Mouse (Mus musculus): ENCODE measurements around the gene Gramd2. TPM values are rescaled to one million over a fixed set of nuclear protein-coding genes. Genes with fewer than 3 reads are reported as not detected.

Gramd2 gene
- polyA plus RNA-seq, 1 experiment from 2014 or later: 1.0 TPM

- Histone ChIP-seq H3K27ac (replicated peaks; ENCODE audit: low read depth, low read length) (no peak overlapping the region), H3K4me1 (ENCODE audit: control insufficient read depth, insufficient read depth, low read length) (no peaks in the 10 kb centered on the region), H3K9me3 (replicated peaks; ENCODE audit: control insufficient read depth, low read length) (no peaks in the 10 kb centered on the region), H3K9ac (replicated peaks; ENCODE audit: low read length) (no peak overlapping the region), H3K27me3 (ENCODE audit: control insufficient read depth, insufficient read depth, low read length) (no peaks in the 10 kb centered on the region), H3K36me3 (replicated peaks; ENCODE audit: control insufficient read depth, insufficient read depth, low read depth, low read length) (no peaks in the 10 kb centered on the region), H3K4me2 (ENCODE audit: low read depth, low read length) (no peak overlapping the region), H3K4me3 (ENCODE audit: low read depth, low read length) (no peak overlapping the region)
- no peak for DNase-seq (ENCODE audit: low spot score)
- ATAC-seq (replicated peaks; ENCODE audit: insufficient number of reproducible peaks, low FRiP score, low TSS enrichment, low read depth): no peak
- 84% methylated on average over 3 of the region's 3 CpGs for WGBS
Observed at GRCm38 (mm10) chr9:59709225-59709624, 29.3 kb downstream of the Gramd2 start.

GRCm38 (mm10) chr9:59716275-59716898 is 36.4 kb downstream of the Gramd2 start:
- Histone ChIP-seq H3K27me3 (ENCODE audit: control insufficient read depth, insufficient read depth, low read length) (no peaks in the 10 kb centered on the region), H3K9ac (replicated peaks; ENCODE audit: low read length) (no peak overlapping the region), H3K9me3 (replicated peaks; ENCODE audit: control insufficient read depth, low read length) (no peaks in the 10 kb centered on the region), H3K36me3 (replicated peaks; ENCODE audit: control insufficient read depth, insufficient read depth, low read depth, low read length) (no peaks in the 10 kb centered on the region), H3K27ac (replicated peaks; ENCODE audit: low read depth, low read length) (no peak overlapping the region), H3K4me2 (ENCODE audit: low read depth, low read length) (no peak overlapping the region), H3K4me1 (ENCODE audit: control insufficient read depth, insufficient read depth, low read length) (no peaks in the 10 kb centered on the region), H3K4me3 (ENCODE audit: low read depth, low read length) (no peak overlapping the region)
- ATAC-seq (replicated peaks; ENCODE audit: insufficient number of reproducible peaks, low FRiP score, low TSS enrichment, low read depth) (no peak), DNase-seq (ENCODE audit: low spot score) (no peak)
- WGBS: 77% methylated on average over 7 of the region's 7 CpGs

GRCm38 (mm10) chr9:59718237-59718636 is 38.3 kb downstream of the Gramd2 start:
- Histone ChIP-seq H3K4me1 (ENCODE audit: control insufficient read depth, insufficient read depth, low read length) (no peaks in the 10 kb centered on the region), H3K27me3 (ENCODE audit: control insufficient read depth, insufficient read depth, low read length) (no peaks in the 10 kb centered on the region), H3K9me3 (replicated peaks; ENCODE audit: control insufficient read depth, low read length) (no peaks in the 10 kb centered on the region), H3K4me3 (ENCODE audit: low read depth, low read length) (no peak overlapping the region), H3K27ac (replicated peaks; ENCODE audit: low read depth, low read length) (no peak overlapping the region), H3K36me3 (replicated peaks; ENCODE audit: control insufficient read depth, insufficient read depth, low read depth, low read length) (no peaks in the 10 kb centered on the region), H3K4me2 (ENCODE audit: low read depth, low read length) (no peak overlapping the region), H3K9ac (replicated peaks; ENCODE audit: low read length) (no peak overlapping the region)
- ATAC-seq (replicated peaks; ENCODE audit: insufficient number of reproducible peaks, low FRiP score, low TSS enrichment, low read depth): no peak
- no peak for DNase-seq (ENCODE audit: low spot score)
- WGBS: 84% methylated on average over 4 of the region's 4 CpGs

- H3K27ac ChIP-seq (replicated peaks; ENCODE audit: low read depth, low read length): no peak overlapping the region
- H3K9ac ChIP-seq (replicated peaks; ENCODE audit: low read length): no peak overlapping the region
- no peaks in the 10 kb centered on the region for H3K36me3 ChIP-seq (replicated peaks; ENCODE audit: control insufficient read depth, insufficient read depth, low read depth, low read length)
- WGBS: 89% methylated on average over 5 of the region's 5 CpGs
- H3K9me3 ChIP-seq (replicated peaks; ENCODE audit: control insufficient read depth, low read length): no peaks in the 10 kb centered on the region
- H3K4me1 ChIP-seq (ENCODE audit: control insufficient read depth, insufficient read depth, low read length): no peaks in the 10 kb centered on the region; the same call in 1 of the 2 replicates
- H3K27me3 ChIP-seq (ENCODE audit: control insufficient read depth, insufficient read depth, low read length): no peaks in the 10 kb centered on the region
- H3K4me2 ChIP-seq (ENCODE audit: low read depth, low read length): no peak overlapping the region
- no peak overlapping the region for H3K4me3 ChIP-seq (ENCODE audit: low read depth, low read length)
- ATAC-seq (replicated peaks; ENCODE audit: insufficient number of reproducible peaks, low FRiP score, low TSS enrichment, low read depth): no peak
- no peak for DNase-seq (ENCODE audit: low spot score)
Observed at GRCm38 (mm10) chr9:59721144-59721543, 41.2 kb downstream of the Gramd2 start.

- H3K4me3 ChIP-seq (ENCODE audit: low read depth, low read length): no peak overlapping the region
- no peaks in the 10 kb centered on the region; the same call in 1 of the 2 replicates for H3K4me1 ChIP-seq (ENCODE audit: control insufficient read depth, insufficient read depth, low read length)
- ATAC-seq (replicated peaks; ENCODE audit: insufficient number of reproducible peaks, low FRiP score, low TSS enrichment, low read depth) (0 out of 2 replicates have a peak, but pooled peaks have one; percentile 23), DNase-seq (ENCODE audit: low spot score) (peak; percentile 89)
- no peaks in the 10 kb centered on the region for H3K27me3 ChIP-seq (ENCODE audit: control insufficient read depth, insufficient read depth, low read length)
- H3K9ac ChIP-seq (replicated peaks; ENCODE audit: low read length): no peak overlapping the region
- no peaks in the 10 kb centered on the region for H3K36me3 ChIP-seq (replicated peaks; ENCODE audit: control insufficient read depth, insufficient read depth, low read depth, low read length)
- 21% methylated on average over 10 of the region's 10 CpGs for WGBS
- no peaks in the 10 kb centered on the region for H3K9me3 ChIP-seq (replicated peaks; ENCODE audit: control insufficient read depth, low read length)
- H3K27ac ChIP-seq (replicated peaks; ENCODE audit: low read depth, low read length): no peak overlapping the region
- no peak overlapping the region for H3K4me2 ChIP-seq (ENCODE audit: low read depth, low read length)
Observed at GRCm38 (mm10) chr9:59723096-59723657, 43.2 kb downstream of the Gramd2 start.

- Histone ChIP-seq H3K9me3 (replicated peaks; ENCODE audit: control insufficient read depth, low read length) (no peaks in the 10 kb centered on the region), H3K27ac (replicated peaks; ENCODE audit: low read depth, low read length) (no peak overlapping the region), H3K27me3 (ENCODE audit: control insufficient read depth, insufficient read depth, low read length) (no peaks in the 10 kb centered on the region), H3K4me3 (ENCODE audit: low read depth, low read length) (no peak overlapping the region), H3K9ac (replicated peaks; ENCODE audit: low read length) (no peak overlapping the region), H3K4me1 (ENCODE audit: control insufficient read depth, insufficient read depth, low read length) (no peaks in the 10 kb centered on the region; the same call in 1 of the 2 replicates), H3K4me2 (ENCODE audit: low read depth, low read length) (no peak overlapping the region), H3K36me3 (replicated peaks; ENCODE audit: control insufficient read depth, insufficient read depth, low read depth, low read length) (no peaks in the 10 kb centered on the region)
- DNase-seq (ENCODE audit: low spot score) (peak; percentile 8), ATAC-seq (replicated peaks; ENCODE audit: insufficient number of reproducible peaks, low FRiP score, low TSS enrichment, low read depth) (peak; percentile 52; the same call in 1 of the 2 replicates)
- WGBS: 74% methylated on average over 8 of the region's 8 CpGs
Observed at GRCm38 (mm10) chr9:59723791-59724442, 44.0 kb downstream of the Gramd2 start.

- Histone ChIP-seq H3K27me3 (ENCODE audit: control insufficient read depth, insufficient read depth, low read length) (no peaks in the 10 kb centered on the region), H3K9me3 (replicated peaks; ENCODE audit: control insufficient read depth, low read length) (no peaks in the 10 kb centered on the region), H3K4me3 (ENCODE audit: low read depth, low read length) (no peak overlapping the region), H3K36me3 (replicated peaks; ENCODE audit: control insufficient read depth, insufficient read depth, low read depth, low read length) (no peaks in the 10 kb centered on the region), H3K4me2 (ENCODE audit: low read depth, low read length) (no peak overlapping the region), H3K9ac (replicated peaks; ENCODE audit: low read length) (no peak overlapping the region), H3K4me1 (ENCODE audit: control insufficient read depth, insufficient read depth, low read length) (no peaks in the 10 kb centered on the region; the same call in 1 of the 2 replicates), H3K27ac (replicated peaks; ENCODE audit: low read depth, low read length) (no peak overlapping the region)
- ATAC-seq (replicated peaks; ENCODE audit: insufficient number of reproducible peaks, low FRiP score, low TSS enrichment, low read depth): no peak
- WGBS: 84% methylated on average over 10 of the region's 10 CpGs
- no peak for DNase-seq (ENCODE audit: low spot score)
Observed at GRCm38 (mm10) chr9:59725515-59725914, 45.6 kb downstream of the Gramd2 start.
